Mouse (Mus musculus): Measurements from ENCODE around the gene D130043K22Rik. TPM values are rescaled to one million over a fixed set of nuclear protein-coding genes. Genes with fewer than 3 reads are reported as not detected.

The D130043K22Rik gene
- not detected for total RNA-seq (2021)

GRCm38 (mm10) chr13:24844983-24845955, at the start of gene D130043K22Rik:
Gene D130043K22Rik, plus strand, starts transcription at chr13:24845135.
- intact Hi-C loops (cut with DNase I): no loop called here
- no peak for DNase-seq (ENCODE audit: low spot score)

DNA sequence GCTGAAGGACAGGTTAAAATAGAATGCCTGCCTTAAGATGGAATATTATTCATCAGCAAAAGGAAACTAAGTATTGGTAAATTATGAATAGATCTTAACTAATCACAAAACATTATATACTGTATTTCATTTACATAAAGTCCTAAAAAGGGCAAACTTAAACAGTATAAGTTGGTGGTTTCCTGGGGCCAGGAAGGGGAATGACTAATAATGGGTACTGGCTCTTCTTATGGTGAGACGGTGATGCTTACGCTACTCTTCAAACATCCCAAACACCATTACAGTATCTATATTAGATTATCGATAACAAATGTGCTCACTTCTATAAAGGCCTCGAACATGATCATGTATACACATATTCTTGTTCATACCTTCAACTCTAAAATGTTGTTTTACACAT, 46.2 kb upstream of the D130043K22Rik start:
- intact Hi-C loops (cut with DNase I): no loop called here
- DNase-seq (ENCODE audit: low spot score): no peak

GRCm38 (mm10) chr13:24799378-24799777, 45.6 kb upstream of the D130043K22Rik start:
- intact Hi-C loops (cut with DNase I): no loop called here
- DNase-seq (ENCODE audit: low spot score): no peak

DNA sequence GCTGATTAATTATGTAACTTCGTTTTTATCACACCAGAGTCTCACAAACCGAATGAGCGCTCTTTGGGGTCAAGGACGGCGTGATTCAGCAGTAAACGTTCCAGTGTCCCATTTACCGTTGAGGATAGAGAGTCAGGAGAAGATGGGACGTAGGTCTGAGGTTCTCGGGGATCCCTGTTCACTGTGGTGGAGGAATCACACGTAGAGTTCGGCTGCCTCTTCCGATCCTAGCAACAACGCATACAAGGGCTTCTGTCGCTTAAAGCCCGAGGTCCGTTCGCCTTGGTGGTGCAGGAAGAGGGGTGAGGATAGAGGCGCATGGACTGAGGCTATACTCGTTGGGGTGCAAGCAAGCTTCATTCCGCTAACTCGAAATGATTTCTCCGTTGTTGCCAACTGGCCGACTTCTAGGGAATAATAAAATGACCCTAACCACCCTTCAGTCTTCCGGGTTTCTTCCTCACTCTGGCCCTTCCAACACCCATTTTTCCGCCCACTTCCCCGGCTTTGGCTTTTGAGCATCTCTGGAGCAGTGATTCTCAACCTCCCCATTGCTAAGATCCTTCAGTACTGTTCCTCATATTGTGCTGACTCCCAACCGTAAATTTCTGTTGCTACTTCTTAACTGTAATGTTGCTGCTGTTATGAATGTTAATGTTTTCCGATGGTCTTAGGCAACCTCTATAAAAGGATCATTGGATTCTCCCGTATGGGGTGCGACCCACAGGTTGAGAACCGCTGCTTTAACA, 44.8 kb upstream of the D130043K22Rik start:
- DNase-seq (ENCODE audit: low spot score): no peak
- intact Hi-C loops (cut with DNase I): no loop called here

DNA sequence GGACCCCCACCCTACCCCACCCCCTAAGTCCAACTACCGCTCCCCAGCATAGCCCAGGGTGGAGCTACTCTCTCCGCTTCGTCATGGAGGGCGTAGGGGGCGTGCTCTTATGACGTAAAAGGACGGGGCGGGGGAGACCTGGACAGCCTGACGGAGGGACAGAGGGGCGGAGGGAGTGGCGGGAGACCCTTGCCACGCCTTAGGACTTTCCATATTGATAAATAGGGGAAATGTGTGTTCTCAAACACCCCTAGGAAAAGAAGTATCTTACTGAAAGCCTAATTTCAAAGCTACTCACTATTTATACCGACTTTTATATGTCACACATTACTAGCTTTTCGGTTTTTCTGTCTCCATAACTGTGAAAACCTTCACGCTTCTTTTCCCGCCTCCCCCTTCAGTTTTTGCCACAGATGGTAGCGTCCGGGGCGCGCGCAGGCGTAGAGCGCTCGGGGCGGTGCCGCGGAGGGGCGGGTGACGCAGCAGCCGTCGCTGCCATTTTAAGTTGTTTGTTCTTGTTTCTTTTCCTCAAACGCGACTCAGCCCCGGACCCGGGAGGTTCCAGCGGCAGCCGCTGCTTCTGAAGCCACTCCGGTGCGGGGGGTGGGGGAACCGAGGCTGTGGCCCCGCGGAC, 44.1 kb upstream of the D130043K22Rik start:
- intact Hi-C loops (cut with DNase I): no loop called here

DNA sequence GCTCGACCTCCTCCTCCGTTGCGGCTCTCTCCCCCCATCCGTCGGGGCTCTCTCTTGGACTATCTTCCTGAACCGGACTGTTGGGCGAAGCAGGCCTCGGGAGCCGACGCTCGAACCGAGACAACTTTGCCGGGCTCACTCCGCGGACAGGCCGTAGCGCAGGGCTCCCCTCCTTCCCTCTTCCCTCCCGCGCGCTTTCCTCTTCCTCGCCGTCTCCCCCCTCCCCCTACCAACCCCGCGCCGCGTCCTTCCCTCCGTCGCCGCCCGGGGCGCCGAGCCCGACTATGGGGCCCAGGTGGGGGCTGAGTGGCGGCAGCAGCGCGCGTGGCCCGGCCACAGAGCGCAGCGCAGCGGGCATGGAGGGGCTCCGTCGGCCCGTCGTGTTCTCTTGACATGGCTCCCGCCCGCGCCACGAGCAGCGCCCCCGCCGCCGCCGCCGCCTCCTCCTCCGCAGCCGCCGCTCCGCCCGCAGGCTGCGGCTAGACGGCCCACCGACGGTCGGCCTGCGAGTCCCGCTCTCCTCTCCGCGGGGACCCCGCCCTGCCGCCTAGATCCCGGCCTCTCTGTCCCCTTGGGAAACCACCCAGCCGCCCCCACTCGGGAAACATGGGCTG, 43.5 kb upstream of the D130043K22Rik start, which contains the start of gene BC005537:
TSS of gene BC005537 (plus strand) at position 350 of the 614 bp plus-strand sequence.
- DNase-seq (ENCODE audit: low spot score): no peak
- intact Hi-C loops (cut with DNase I): no loop called here

More for the DNA sequence above, 44.1 kb upstream of the D130043K22Rik start:
- DNase-seq (ENCODE audit: low spot score): peak; percentile 95

- DNase-seq (ENCODE audit: low spot score): no peak
- intact Hi-C loops (cut with DNase I): loop anchor here (2.0 kb wide), 1 partner anchor 29 kb away; the partner anchor contains the start of genes Acot13 and Tdp2
Measured at GRCm38 (mm10) chr13:24802131-24802691, 42.7 kb upstream of the D130043K22Rik start.

DNA sequence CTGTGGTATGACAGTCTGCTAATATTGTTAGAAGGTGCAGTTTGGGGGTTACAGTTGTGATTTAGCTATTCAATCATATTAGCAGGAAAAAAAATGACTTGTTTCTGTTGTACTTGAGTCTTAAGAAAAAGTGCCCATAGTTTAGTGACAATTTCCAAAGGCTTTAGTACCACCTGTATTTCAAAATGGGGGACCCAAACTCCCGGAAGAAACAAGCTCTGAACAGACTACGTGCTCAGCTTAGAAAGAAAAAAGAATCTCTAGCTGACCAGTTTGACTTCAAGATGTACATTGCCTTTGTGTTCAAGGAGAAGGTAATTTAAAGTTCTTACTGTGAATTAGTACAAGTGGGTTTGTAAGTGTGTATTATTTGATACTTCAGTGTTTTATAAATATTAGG, 41.7 kb upstream of the D130043K22Rik start:
- intact Hi-C loops (cut with DNase I): loop anchor here (2.0 kb wide), 1 partner anchor 28 kb away; the partner anchor contains the start of genes Acot13 and Tdp2
- no peak for DNase-seq (ENCODE audit: low spot score)

DNA sequence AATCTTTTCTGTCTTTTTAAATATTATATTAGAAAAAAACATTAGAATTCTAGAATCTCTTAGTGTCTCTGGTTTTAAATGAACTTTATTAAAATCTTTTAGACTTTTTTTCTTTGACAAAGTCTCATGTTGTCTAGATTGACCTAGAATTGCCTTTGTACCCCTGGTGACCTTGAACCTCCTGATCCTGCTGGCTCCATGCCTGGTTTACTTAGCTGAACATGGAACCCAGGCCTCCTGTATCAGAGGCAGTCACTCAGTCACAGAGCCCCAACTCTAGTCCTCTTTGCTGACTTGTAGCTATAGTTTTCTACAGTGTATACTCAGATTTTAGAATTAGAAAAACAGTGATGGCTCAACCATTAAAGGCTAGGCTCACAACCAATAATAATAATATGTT, 38.9 kb upstream of the D130043K22Rik start:
- DNase-seq (ENCODE audit: low spot score): no peak
- intact Hi-C loops (cut with DNase I): no loop called here

GRCm38 (mm10) chr13:24812521-24812920, 32.4 kb upstream of the D130043K22Rik start:
- no peak for DNase-seq (ENCODE audit: low spot score)
- intact Hi-C loops (cut with DNase I): no loop called here

GRCm38 (mm10) chr13:24814616-24815015, 30.3 kb upstream of the D130043K22Rik start:
- no peak for DNase-seq (ENCODE audit: low spot score)
- intact Hi-C loops (cut with DNase I): no loop called here

GRCm38 (mm10) chr13:24816125-24817092, 28.5 kb upstream of the D130043K22Rik start:
- intact Hi-C loops (cut with DNase I): no loop called here
- DNase-seq (ENCODE audit: low spot score): no peak

GRCm38 (mm10) chr13:24819931-24820330, 25.0 kb upstream of the D130043K22Rik start:
- intact Hi-C loops (cut with DNase I): no loop called here
- no peak for DNase-seq (ENCODE audit: low spot score)

GRCm38 (mm10) chr13:24822663-24823343, 22.1 kb upstream of the D130043K22Rik start:
- intact Hi-C loops (cut with DNase I): no loop called here
- no peak for DNase-seq (ENCODE audit: low spot score)

DNA sequence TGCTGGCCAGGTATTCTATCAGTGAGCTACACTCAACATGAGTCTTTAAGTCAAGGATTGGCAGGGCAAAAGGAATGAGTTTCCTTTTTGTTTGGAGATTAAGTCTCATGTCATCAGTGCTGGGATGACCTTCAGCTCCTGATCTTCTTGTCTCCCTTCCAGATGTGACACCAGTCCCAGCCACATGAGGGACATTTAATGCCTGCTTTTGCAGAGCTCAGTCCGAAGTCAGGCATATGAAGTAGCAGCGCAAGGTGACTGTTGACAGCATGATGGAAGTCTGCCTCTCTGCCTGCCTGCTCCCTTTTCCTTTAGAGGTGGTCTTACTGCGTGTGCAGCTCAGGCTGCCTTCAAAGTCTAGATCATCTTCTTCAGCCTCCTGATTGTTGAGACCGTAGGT, 20.3 kb upstream of the D130043K22Rik start:
- intact Hi-C loops (cut with DNase I): no loop called here
- no peak for DNase-seq (ENCODE audit: low spot score)

DNA sequence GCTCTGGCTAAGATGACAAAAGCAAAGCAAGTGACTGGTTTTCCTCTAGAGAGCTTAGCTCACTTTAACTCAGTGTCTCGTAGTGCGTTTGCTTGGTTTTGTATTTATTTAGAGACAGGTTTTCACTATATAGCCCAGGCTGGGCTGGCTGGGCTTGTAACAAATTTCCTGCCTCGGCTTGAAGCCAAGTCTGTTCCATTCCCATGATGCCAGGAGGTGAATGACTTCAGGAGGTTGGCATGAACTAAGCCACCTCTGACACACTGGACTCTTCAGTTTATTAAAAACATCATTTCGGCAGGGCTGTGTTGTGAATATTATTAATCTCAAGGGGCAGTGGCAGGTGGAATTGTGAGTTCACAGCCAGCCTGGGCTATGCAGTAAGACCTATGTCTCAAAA, 19.3 kb upstream of the D130043K22Rik start:
- intact Hi-C loops (cut with DNase I): no loop called here
- DNase-seq (ENCODE audit: low spot score): no peak

- intact Hi-C loops (cut with DNase I): no loop called here
- no peak for DNase-seq (ENCODE audit: low spot score)
Measured at GRCm38 (mm10) chr13:24826116-24826515, 18.8 kb upstream of the D130043K22Rik start.
